Mouse (Mus musculus): ENCODE data around the gene Srp68.
"Not testable (repeated sequence)": the region's sequence is repeated elsewhere in the genome, so short reads cannot be mapped to it uniquely, and the experiment has no call there.

Gene Srp68

GRCm38 (mm10) chr11:116282912-116283521 lies 9.0 kb upstream of the Srp68 start:
- DNase-seq (ENCODE audit: low read depth, low spot score), result no peak

DNA sequence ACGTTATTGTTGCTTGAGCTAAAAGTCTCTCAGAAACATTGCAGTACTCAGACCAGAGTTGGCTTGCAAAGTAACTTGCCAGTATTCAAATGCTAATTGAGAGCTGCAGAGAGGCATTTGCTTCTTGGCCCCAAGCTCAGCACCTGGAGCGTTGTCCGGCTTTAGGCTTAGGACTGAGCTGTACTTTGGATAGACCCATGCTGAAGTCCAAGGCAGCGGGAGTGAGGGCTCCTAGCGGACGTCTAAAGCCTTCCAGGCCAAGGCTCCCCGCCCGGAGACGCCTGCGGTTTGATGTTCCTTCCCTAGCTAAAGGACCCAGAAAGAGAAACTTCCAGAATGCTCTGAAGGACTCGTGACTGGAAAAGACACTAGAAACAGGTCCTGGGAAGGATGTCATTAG lies 8.1 kb upstream of the Srp68 start:
- no peak for DNase-seq (ENCODE audit: low read depth, low spot score)

- DNase-seq (ENCODE audit: low read depth, low spot score), result no peak
These were observed 7.7 kb upstream of the Srp68 start for GRCm38 (mm10) chr11:116281671-116282070.

DNA sequence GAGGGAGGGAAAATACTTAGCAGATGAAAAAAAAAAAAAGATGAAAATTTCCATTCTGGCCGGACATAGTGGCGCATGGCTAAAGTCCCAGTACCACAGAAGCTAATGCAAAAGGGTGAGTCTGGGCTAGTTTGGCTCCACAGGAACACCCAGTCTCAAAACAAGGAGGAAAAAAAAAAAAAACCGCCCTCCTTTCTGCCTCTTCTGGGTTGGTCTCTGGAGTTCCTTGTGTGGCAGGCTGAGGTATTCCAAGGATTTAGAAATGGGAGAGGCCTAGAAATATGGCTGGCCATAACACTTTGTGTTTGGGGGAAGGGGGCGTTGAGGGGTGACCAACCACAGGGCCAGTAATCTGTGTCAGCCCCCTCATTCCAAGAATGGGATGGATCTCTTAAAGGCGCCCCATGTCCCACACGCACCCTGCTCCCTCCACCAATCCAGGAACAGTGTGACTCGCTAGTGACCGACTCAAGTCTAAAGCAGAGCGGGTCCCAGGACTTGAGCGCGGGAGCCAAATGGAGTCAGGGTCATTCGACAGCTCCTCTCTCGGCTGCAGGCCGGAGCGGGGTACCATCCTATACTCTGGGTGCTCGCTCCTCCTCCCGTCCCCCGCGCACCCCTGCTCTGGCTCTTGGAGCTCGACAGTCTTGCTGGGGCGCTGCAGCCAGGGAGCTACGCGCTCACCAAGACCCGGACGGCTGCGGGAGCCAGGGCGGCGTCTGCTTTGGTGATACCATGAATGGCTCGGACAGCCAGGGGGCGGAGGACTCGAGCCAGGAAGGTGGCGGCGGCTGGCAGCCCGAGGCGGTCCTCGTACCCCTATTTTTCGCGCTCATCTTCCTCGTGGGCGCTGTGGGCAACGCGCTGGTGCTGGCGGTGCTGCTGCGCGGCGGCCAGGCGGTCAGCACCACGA lies 7.0 kb upstream of the Srp68 start, which contains the start of gene Galr2:
Gene Galr2 (plus strand): TSS at position 189 of the 913 bp plus-strand sequence.
- no peak for DNase-seq (ENCODE audit: low read depth, low spot score)

DNA sequence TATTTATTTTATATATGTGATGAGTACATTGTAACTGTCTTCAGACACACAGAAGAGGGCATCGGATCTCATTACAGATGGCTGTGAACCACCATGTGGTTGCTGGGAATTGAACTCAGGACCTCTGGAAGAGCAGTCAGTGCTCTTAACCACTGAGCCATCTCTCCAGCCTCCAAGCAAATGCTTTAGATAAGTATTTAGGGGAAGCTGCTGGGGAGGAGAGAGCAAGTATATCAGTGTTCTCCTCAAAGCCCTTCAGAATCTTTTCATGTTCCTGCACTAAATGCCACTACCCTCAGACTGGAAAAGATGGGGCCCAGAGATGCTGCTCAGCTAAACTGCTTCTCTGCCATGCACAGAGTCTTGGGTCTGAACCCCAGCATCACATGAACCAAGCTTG lies 3.2 kb upstream of the Srp68 start:
- DNase-seq (ENCODE audit: low read depth, low spot score), result not testable (repeated sequence)

DNA sequence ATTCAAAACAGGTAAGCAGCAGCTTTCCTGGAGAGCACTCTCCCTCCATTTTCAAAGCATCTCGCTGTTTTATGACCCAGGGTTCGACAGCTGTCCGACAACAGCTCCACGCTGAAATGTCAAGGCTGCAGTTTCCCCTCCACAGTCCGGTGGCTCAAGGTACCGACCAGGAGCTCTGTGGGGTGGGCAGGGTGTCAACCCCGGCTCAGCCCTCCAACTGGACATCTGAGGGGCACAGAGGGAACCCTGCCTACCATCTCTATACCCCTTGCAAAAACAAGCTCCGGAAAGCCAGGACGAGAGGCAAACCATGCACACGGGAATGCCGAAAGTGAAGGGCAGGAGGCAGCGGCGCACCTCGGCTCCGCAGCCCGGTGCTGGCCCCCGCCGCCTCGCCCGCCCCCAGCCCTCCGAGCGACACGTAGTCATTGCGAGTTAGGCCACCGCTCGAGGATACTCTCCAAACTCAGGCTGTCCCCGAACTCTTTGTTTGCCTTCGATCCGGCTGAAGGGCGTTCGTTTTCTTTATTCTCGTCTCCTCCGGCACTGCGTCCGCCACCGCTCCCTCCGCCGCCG lies 460 bp downstream of the Srp68 start:
- no peak for DNase-seq (ENCODE audit: low read depth, low spot score)

GRCm38 (mm10) chr11:116272589-116273468 lies 1.2 kb downstream of the Srp68 start:
- no peak for DNase-seq (ENCODE audit: low read depth, low spot score)

GRCm38 (mm10) chr11:116269560-116269959 lies 4.5 kb downstream of the Srp68 start:
- DNase-seq (ENCODE audit: low read depth, low spot score), result no peak

DNA sequence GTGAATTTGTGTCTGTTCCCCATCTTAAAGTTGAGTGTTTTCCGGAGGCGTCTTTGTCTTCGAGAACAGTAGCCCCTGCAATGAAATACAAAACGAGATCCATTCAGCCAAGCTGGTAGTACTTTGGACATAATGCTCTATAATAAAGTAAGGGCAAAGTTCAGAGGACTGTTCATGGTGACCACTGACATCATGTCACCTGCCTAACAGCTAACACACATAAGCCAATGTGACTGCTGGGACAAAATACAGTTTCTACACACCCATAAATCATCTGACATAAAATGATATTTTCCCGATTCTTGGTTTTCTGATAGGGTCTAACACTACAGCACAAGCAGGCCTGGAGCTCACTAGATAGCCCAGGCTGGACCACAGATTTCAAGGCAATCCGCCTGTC lies 5.7 kb downstream of the Srp68 start:
- no peak for DNase-seq (ENCODE audit: low read depth, low spot score)

DNA sequence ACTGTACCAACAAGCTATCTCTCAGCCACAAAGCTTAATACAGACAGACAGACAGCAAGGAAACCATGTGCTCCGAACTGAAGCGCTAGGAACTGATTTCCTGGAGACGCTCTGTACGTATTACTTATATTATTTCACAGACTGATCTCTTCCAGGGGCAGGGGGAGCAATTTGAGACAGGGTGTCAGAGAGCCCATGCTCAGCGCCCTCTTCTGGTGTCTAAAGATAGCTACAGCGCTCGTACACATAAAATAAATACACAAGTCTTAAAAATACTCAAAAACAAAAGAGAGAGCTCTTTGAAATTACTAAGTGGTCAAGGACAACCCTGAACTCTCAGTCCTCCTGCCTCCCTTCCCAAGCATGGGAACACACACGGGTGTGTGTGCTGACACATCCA lies 6.4 kb downstream of the Srp68 start:
- DNase-seq (ENCODE audit: low read depth, low spot score), result no peak

DNA sequence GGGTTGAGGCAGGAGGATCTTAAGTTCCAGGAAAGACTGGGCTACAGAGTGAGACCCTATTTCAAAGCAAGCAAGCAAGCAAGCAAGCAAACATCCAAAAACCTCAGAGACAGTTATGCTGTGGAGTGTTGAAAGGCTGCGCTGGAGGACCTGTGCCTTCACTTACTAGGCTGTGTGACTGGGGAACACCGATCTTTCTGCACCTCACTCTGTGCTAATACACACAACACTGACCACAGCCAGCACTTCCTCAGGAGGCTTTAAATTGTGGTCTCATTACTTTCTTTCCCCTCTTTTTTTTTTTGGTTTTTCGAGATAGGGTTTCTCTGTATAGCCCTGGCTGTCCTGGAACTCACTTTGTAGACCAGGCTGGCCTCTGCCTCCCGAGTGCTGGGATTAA lies 8.2 kb downstream of the Srp68 start:
- no peak for DNase-seq (ENCODE audit: low read depth, low spot score)

- DNase-seq (ENCODE audit: low read depth, low spot score), result no peak
These were observed 8.7 kb downstream of the Srp68 start for GRCm38 (mm10) chr11:116265352-116265751.

DNA sequence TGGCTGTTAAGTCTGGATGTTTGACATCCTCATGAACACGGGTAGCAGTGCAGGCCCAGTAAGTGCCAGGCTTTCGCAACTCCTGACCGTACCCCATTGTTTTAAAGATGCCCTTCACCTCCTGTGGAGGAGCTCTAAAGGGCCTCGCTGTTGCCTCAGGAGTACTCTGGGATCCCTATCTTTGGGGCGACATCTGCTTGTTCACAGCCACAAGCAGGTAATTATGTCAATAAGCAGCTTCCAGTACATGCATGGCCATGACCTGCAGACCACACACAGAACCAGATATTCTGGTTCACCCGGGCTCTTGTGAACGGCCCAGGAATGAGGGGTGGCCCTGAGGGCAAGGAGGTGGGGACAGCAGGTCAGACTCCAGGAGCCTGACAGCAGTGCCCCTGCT lies 13.8 kb downstream of the Srp68 start:
- DNase-seq (ENCODE audit: low read depth, low spot score), result no peak

- DNase-seq (ENCODE audit: low read depth, low spot score), result no peak
These were observed 14.6 kb downstream of the Srp68 start for GRCm38 (mm10) chr11:116259461-116259860.

DNA sequence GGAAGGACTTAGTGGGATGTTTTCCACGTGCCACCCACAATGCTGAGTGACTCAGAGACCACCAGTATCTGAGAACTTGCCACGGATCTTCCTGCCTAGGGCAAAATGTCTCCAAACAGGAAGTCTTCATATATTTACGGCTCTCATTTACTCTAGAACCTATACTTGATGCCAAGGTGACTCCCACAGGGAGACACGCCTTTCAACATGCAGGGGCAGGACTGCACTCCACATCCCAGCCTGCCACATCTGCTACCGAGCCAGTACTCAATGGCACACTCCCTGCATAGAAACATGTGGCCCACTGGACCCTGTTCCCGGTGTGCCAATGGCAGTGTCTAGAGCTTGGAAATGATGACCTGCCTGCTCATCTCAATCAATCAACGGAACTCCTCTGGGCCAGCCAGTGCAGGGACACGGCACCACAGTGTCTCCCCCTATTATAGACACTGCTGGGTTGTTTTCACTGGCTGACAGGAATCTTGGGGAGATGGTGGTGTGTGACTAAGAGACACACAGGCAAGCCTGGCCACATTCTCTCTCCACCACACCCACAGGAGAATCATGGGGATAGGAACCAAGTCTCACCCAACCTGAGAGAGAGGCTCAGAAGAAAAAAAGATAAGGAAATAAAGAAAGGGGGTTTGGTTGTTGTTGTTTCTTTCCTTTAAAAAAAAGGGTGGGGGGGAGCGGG lies 17.9 kb downstream of the Srp68 start:
- no peak for DNase-seq (ENCODE audit: low read depth, low spot score)

GRCm38 (mm10) chr11:116255090-116255981 lies 18.7 kb downstream of the Srp68 start:
- DNase-seq (ENCODE audit: low read depth, low spot score), result no peak

GRCm38 (mm10) chr11:116254627-116255026 lies 19.4 kb downstream of the Srp68 start:
- DNase-seq (ENCODE audit: low read depth, low spot score), result no peak

DNA sequence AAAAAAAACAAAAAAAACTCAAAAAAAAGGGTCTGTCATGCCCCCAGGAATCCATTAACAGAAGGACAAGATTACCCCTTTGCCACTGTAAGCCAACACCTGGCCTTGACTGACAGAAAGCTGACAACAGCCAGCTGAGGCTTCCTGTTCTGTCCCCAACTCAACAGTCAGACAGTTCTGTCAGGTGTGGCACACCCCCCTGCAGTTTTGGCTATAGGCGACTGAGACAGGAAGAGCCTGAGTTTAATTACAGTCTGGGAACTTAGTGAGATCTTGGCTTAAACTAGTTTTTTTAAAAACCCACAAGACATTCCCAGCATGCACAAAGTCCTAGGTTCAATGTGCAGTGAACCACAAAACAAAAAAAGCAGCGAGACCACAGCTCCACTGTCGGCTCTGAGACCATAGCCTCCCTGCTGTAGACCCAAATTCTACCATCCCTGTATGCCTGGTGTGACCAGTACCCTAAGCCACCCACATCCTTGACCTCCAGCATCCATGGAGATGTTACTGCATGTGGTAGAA lies 20.9 kb downstream of the Srp68 start:
- no peak for DNase-seq (ENCODE audit: low read depth, low spot score)

DNA sequence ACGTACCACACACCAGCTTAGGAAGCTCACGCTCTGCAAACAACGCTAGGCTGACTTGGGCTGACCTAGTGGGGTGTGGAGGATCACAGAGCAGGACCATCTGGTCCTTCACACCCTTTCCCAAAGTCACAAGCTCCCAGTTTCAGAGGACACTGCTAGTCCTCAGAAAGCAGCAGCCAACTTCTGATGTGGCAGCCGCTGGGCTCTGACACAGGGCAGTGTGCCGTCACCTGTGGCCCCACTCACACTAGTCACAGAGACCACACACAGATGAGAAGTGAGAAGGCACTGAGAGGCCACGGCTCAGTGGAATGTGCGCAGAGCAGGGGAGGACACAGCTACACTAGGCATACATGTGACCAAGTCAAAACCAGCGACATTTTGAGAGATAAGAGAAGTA lies 23.1 kb downstream of the Srp68 start:
- no peak for DNase-seq (ENCODE audit: low read depth, low spot score)
